In genomic region chr6:41775721-41776120, GRCm38 (mm10) we compare ENCODE assay signal across 20 mouse cellular contexts. TPM values are rescaled to one million over a fixed set of nuclear protein-coding genes. Genes with fewer than 3 reads are reported as not detected.
DNase-seq lines count a peak whose midpoint lies in the region; ATAC-seq and TF ChIP-seq lines count a peak whose summit lies in the region.
"Had no signal": no experiment of that assay in that cellular context is flagged by ENCODE, and none has a peak within 500 bp of the region (broad histone marks: within the 10 kb centered on the region; RNA-seq: fewer than 3 reads in every experiment).

No protein-coding gene starts in this region.

- H3K9me3 ChIP-seq in midbrain, postnatal 0 days (ENCODE audit: low read length): no peaks in the 10 kb centered on the region
- no peaks in the 10 kb centered on the region for H3K9me3 ChIP-seq in midbrain, embryonic 14.5 days (ENCODE audit: control insufficient read depth, low read length)
- H3K9me3 ChIP-seq in kidney, embryonic 16.5 days (ENCODE audit: low read length): no peaks in the 10 kb centered on the region
- H3K9me3 ChIP-seq: heart, embryonic 15.5 days; hindbrain, embryonic 15.5 days; midbrain, embryonic 15.5 days; neural tube, embryonic 13.5 days; stomach, embryonic 15.5 days had no signal

- no peak overlapping the region for H3K27ac ChIP-seq in midbrain, postnatal 0 days (ENCODE audit: low read depth, low read length)
- H3K27ac ChIP-seq in midbrain, embryonic 14.5 days (replicated peaks; ENCODE audit: low read depth, low read length): no peak overlapping the region
- H3K27ac ChIP-seq in gastrocnemius, adult 2 months: no peak overlapping the region
- no peak overlapping the region for H3K27ac ChIP-seq in kidney, embryonic 16.5 days (ENCODE audit: low read length)
- H3K27ac ChIP-seq: heart, embryonic 15.5 days; hindbrain, embryonic 15.5 days; liver, embryonic 14.5 days; midbrain, embryonic 15.5 days; neural tube, embryonic 13.5 days; stomach, embryonic 15.5 days had no signal

- no peak overlapping the region for H3K4me2 ChIP-seq in midbrain, postnatal 0 days (ENCODE audit: low read depth, low read length, poor library complexity, severe bottlenecking)
- H3K4me2 ChIP-seq in midbrain, embryonic 14.5 days (ENCODE audit: low read length): no peak overlapping the region
- H3K4me2 ChIP-seq in kidney, embryonic 16.5 days (replicated peaks; ENCODE audit: low read depth, low read length): no peak overlapping the region
- H3K4me2 ChIP-seq: heart, embryonic 15.5 days; hindbrain, embryonic 15.5 days; midbrain, embryonic 15.5 days; neural tube, embryonic 13.5 days; stomach, embryonic 15.5 days had no signal

- H3K36me3 ChIP-seq in midbrain, postnatal 0 days (ENCODE audit: insufficient read depth, low read length): no peaks in the 10 kb centered on the region
- H3K36me3 ChIP-seq in midbrain, embryonic 14.5 days (ENCODE audit: control insufficient read depth, insufficient read depth, low read length): no peaks in the 10 kb centered on the region
- H3K36me3 ChIP-seq in kidney, embryonic 16.5 days (ENCODE audit: insufficient read depth, low read length): no peaks in the 10 kb centered on the region
- H3K36me3 ChIP-seq: heart, embryonic 15.5 days; hindbrain, embryonic 15.5 days; midbrain, embryonic 15.5 days; neural tube, embryonic 13.5 days; stomach, embryonic 15.5 days had no signal

- ATAC-seq in midbrain, postnatal 0 days (ENCODE audit: low FRiP score): no peak
- no peak for ATAC-seq in midbrain, embryonic 14.5 days (ENCODE audit: low FRiP score, low TSS enrichment)
- ATAC-seq in kidney, embryonic 16.5 days (ENCODE audit: low FRiP score, low TSS enrichment): no peak
- ATAC-seq: CD4-positive, CD25-positive, alpha-beta regulatory T cell, adult 4 months; midbrain, embryonic 15.5 days had no signal

- intact Hi-C loops in left cerebral cortex, postnatal 14 days (cut with DNase I): loop anchor here (2.0 kb wide), 1 partner anchor 407 kb away; no protein-coding TSS in a partner anchor
- intact Hi-C loops in gastrocnemius, adult 2 months (cut with DNase I): no loop called here

- H3K9ac ChIP-seq in midbrain, postnatal 0 days (replicated peaks; ENCODE audit: low read length, poor library complexity, severe bottlenecking): no peak overlapping the region
- no peak overlapping the region for H3K9ac ChIP-seq in midbrain, embryonic 14.5 days (replicated peaks; ENCODE audit: low read length)
- no peak overlapping the region for H3K9ac ChIP-seq in kidney, embryonic 16.5 days (replicated peaks; ENCODE audit: low read length)
- H3K9ac ChIP-seq: heart, embryonic 15.5 days; hindbrain, embryonic 15.5 days; liver, embryonic 14.5 days; midbrain, embryonic 15.5 days; neural tube, embryonic 13.5 days; stomach, embryonic 15.5 days had no signal

- DNase-seq in midbrain, postnatal 0 days (ENCODE audit: low spot score): peak; percentile 10
- no peak for DNase-seq in midbrain, embryonic 14.5 days
- DNase-seq in layer of hippocampus, adult 18-20 months (ENCODE audit: low spot score in 2 of 2): peak; percentile 22 to 65
- DNase-seq in left cerebral cortex, postnatal 14 days (ENCODE audit: low spot score in 2 of 2): peak; percentile 73 to 91
- peak; percentile 89 for DNase-seq in telencephalon, adult 2 months (ENCODE audit: low read depth, low spot score)
- DNase-seq in gastrocnemius, adult 2 months: no peak
- no peak for DNase-seq in embryo, embryonic 10 days (ENCODE audit: low spot score)
- DNase-seq: gastrocnemius, postnatal 25 days; kidney, adult 8-10 months; lung, postnatal 4 days had no signal

- WGBS in midbrain, postnatal 0 days: 73% methylated on average over 6 of the region's 6 CpGs
- 79% methylated on average over 6 of the region's 6 CpGs for WGBS in midbrain, embryonic 14.5 days
- WGBS in kidney, embryonic 16.5 days: 67% methylated on average over 6 of the region's 6 CpGs

- no peak overlapping the region for H3K4me3 ChIP-seq in midbrain, postnatal 0 days (ENCODE audit: low read depth, low read length)
- no peak overlapping the region for H3K4me3 ChIP-seq in midbrain, embryonic 14.5 days (replicated peaks; ENCODE audit: low read depth, low read length)
- no peak overlapping the region for H3K4me3 ChIP-seq in gastrocnemius, adult 2 months
- no peak overlapping the region for H3K4me3 ChIP-seq in kidney, embryonic 16.5 days (ENCODE audit: low read length)
- H3K4me3 ChIP-seq: heart, embryonic 15.5 days; hindbrain, embryonic 15.5 days; midbrain, embryonic 15.5 days; neural tube, embryonic 13.5 days; stomach, embryonic 15.5 days had no signal

- no peak for TF ChIP-seq CTCF in midbrain, postnatal 0 days (IDR thresholded peaks at IDR 0.05)
- no peak for TF ChIP-seq CTCF in gastrocnemius, adult 2 months (IDR thresholded peaks at IDR 0.05)

- no peaks in the 10 kb centered on the region for H3K27me3 ChIP-seq in midbrain, postnatal 0 days (ENCODE audit: insufficient read depth, low read length)
- H3K27me3 ChIP-seq in midbrain, embryonic 14.5 days (ENCODE audit: control insufficient read depth, insufficient read depth, low read length): no peaks in the 10 kb centered on the region
- no peaks in the 10 kb centered on the region for H3K27me3 ChIP-seq in kidney, embryonic 16.5 days (ENCODE audit: insufficient read depth, low read length)
- H3K27me3 ChIP-seq: heart, embryonic 15.5 days; hindbrain, embryonic 15.5 days; midbrain, embryonic 15.5 days; neural tube, embryonic 13.5 days; stomach, embryonic 15.5 days had no signal

- H3K4me1 ChIP-seq in midbrain, postnatal 0 days (ENCODE audit: insufficient read depth, low read length): no peaks in the 10 kb centered on the region
- no peaks in the 10 kb centered on the region for H3K4me1 ChIP-seq in midbrain, embryonic 14.5 days (ENCODE audit: control insufficient read depth, insufficient read depth, low read length)
- H3K4me1 ChIP-seq in kidney, embryonic 16.5 days (ENCODE audit: insufficient read depth, low read length): no peaks in the 10 kb centered on the region
- H3K4me1 ChIP-seq: heart, embryonic 15.5 days; hindbrain, embryonic 15.5 days; midbrain, embryonic 15.5 days; neural tube, embryonic 13.5 days; stomach, embryonic 15.5 days had no signal

RNA-seq across cellular contexts. Expression of gene Olfr459, which starts 0.7 kb away (rescaled TPM):
- total RNA-seq in midbrain, postnatal 0 days (2014; rRNA removed): not detected in 2 replicates
- not detected in 2 replicates for polyA plus RNA-seq in midbrain, postnatal 0 days (2015; fragmentation: Nextera tagmentation; extraction: Ambion mirVana)
- not detected in 2 replicates for polyA plus RNA-seq in midbrain, embryonic 14.5 days (2014; fragmentation: Nextera tagmentation; extraction: Ambion mirVana)
- total RNA-seq in layer of hippocampus, adult 18-20 months (2021): not detected
- not detected for total RNA-seq in left cerebral cortex, postnatal 14 days (2021)
- not detected for total RNA-seq in gastrocnemius, adult 2 months (2021)
- not detected in 2 replicates for polyA plus RNA-seq in kidney, embryonic 16.5 days (2015; fragmentation: Nextera tagmentation; extraction: Ambion mirVana)
- total RNA-seq: common myeloid progenitor, adult 5-6 weeks; gastrocnemius, postnatal 25 days; left cerebral cortex, adult 8-10 months had no signal
- polyA plus RNA-seq: heart, embryonic 15.5 days; hindbrain, embryonic 15.5 days; liver, embryonic 14.5 days; midbrain, embryonic 15.5 days; neural tube, embryonic 13.5 days; stomach, embryonic 15.5 days had no signal

Comparison
In these comparisons a context has a peak if more than half of its experiments do, and no peak if none do; other contexts are left out.
1. DNase-seq: peak in midbrain, postnatal 0 days (single experiment), layer of hippocampus, adult 18-20 months (2 of 2), left cerebral cortex, postnatal 14 days (2 of 2) and telencephalon, adult 2 months (single experiment); none in midbrain, embryonic 14.5 days (single experiment), gastrocnemius, adult 2 months (single experiment) and embryo, embryonic 10 days (single experiment).